Mouse (Mus musculus): ENCODE results near the gene Gm49361.
A peak's percentile ranks its signal among the peaks of the same experiment; 100 is the strongest.

Gm49361 gene

DNA sequence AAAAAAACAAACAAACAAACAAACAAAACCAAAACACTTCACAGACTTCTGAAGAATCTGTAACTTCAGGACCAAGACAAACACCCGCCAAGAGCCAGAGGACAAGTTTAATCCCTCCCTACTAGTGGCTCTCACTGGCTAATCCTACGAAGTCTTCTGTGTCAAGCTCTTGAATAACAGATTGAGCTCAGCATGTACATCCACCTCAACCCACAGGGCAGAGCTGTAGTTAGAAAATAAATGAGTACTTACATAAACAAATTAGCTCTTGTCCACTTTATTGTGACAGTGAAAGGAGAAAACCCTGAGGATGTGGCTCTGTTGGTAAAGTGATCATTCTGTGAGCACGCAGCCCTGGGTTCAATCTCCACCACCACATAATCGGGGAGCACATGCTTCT is 124.2 kb downstream of the Gm49361 start:
- no peak for DNase-seq (ENCODE audit: low read depth, low spot score)

DNA sequence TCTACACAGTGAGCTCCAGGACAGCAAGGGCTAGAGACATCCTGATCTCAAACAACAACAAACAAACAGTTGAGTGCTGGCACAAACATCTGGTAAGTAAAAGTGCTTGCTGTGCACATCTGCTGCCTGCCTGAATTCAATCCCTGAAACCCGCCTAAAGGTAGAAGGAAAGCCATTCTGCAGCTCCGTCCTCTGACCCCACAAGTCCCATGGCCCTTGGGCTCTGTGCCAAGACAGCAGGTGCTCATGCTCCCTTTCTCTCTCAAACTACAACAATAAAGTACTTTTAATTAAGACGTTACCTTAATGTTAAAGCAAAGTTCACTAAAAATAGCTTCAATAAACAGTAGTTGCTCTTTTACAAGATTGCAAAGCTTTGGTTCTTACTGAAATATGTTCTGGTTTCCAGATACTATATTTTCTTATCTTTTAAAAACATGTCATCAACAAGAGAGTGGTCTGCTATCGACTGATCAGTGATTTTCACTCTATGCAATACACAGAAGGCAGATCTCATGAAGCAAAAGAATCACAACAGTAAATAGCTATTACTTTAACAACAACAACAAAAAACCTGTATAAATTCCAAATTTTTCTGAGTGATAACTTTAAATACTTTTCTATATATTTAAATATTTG is 125.2 kb downstream of the Gm49361 start:
- no peak for DNase-seq (ENCODE audit: low read depth, low spot score)

DNA sequence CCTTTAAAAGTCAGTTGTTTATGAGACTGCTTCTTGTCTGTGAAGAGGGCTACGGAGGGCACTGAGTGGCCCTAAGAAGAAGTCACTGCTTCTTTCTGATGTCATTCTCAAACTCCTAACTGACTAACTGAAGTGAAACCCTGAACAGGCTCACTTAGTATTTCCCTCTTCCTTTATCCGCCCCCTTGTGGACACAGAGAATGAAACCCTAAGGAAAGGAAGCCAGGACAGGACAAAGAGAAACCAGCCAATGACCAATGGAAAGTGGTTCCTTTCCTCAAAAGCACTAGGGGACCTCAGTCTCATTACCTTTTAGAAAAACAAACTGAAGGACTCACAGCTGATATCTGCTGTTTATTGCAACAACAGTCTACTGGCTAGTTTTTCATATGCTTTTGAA is 126.4 kb downstream of the Gm49361 start:
- DNase-seq (ENCODE audit: low read depth, low spot score), result peak; percentile 50

DNA sequence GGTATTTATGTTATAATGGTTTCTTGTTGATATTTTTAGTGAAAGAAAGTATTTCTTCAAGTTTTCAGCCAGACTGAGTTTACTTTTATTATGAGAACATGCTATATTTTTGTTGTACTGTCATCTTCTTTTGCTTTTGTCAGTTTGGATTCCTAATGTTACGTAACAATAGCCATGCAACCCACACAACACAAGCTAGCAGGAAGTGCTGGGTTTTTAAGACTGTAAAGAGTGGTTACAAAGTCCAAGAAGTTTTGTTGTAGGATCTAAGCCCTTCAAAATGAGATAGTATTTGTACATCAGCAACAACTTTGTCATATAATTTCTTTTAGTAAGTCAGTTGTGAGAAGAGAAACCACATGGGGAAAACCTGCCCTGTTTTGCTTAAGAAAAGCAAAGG is 128.2 kb downstream of the Gm49361 start:
- DNase-seq (ENCODE audit: low read depth, low spot score), result no peak

DNA sequence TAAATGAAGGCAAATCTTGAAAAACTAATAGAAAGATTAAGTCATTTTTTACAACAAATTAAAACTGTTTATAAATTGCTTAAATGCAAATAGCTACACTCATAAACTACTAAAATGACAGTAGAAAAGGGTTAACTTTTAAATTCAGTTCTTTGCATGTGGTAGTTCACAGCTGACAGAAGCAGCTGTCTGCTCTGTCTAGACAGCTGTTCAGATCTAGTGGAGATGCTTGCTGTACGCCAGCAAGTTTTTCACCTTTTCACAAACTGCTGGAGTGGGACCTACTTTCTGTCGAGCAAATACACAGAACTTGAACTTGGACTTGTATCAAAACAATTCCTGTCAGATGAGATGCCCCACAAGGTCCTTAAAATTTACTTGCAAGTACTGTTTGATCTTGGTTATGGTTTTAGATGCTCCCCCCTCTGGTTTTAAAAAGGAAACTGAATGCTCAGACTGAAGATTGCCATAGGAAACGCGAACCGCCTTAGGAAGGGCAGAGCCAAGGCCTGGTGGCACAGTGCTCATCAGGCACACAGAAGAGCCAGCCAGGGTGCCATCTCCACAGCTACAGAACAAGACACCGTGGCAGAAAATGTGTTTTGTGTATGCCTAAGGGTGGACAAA is 129.5 kb downstream of the Gm49361 start:
- DNase-seq (ENCODE audit: low read depth, low spot score), result peak; percentile 22

DNA sequence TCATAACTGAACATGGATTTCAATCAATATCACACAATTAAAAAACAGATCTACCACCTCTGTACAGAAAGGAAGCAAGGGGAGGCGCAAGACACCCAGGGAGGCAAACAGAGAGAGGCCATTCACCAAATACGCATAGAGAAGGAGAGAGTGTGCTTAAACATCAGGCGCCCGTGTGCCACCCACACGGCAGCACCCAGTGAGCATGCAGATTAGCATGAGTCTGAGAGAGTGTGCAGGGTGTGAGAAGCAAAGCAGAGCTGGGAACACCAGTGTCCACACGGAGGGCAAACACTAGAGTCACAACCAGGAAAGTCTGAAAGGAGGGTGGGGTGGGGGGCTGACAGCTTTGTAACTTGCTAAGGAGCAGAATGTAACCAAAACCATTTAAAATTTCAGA is 130.1 kb downstream of the Gm49361 start:
- DNase-seq (ENCODE audit: low read depth, low spot score), result no peak

DNA sequence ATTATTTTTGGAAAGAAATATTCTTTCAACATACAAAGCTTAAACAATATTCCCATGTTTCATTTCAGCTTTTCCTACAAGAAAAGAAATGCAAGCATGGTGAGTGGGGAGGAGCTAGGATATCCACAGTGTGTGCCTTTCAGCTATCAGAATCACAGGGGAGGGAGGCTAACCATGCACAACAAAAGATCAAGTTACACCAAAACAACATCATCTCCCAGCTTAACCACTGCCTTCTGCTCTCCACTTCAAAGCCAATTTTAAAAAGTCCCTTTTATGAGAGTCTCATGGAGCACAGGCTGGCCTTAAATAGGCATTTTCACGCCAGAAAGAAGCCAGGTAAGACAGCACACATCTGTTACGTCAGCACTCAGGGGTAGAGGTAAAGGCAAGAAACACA is 134.9 kb downstream of the Gm49361 start:
- no peak for DNase-seq (ENCODE audit: low read depth, low spot score)

DNA sequence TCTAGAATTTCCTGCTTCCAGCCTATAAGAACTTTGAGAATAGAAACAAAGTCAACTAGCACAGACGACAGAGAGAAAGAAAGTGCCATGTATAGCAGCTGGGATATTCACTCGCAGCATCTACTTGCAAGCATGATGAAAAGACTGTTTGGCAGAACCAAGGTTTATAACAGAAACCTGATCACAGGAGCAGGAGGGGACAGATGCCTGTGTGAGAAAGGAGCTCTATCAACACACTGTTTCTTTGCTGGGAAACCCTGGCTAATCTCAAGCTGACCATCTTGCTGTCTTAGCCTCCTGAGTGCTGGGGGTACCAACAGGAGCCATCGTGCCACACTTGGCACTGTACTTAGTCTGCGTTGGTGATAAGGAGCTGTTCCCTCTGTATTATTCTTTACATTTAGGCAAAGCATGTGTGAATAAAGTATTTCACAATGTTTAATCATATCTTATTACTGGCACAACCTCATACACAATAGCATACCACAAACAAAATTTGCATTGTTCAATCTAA is 136.0 kb downstream of the Gm49361 start:
- DNase-seq (ENCODE audit: low read depth, low spot score), result no peak

DNA sequence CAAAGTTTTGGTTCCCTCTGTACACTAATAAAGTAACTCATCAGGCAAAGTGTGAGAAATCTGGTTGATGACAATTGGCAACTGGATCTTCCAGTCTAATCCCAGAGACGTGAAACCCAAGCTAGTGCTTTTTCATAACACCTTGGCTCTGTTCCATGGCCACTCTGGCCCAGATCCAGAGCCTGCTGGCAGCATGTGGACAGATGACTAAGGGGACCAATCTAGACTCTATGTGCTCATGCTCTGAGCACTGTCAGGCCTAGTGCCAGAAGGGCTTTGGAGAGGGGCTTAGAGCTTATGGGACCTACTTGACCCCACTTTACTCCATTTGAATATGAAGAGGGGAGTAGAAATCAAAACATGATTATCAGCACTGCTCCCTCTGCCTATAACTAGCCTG is 138.4 kb downstream of the Gm49361 start:
- DNase-seq (ENCODE audit: low read depth, low spot score), result peak; percentile 95

DNA sequence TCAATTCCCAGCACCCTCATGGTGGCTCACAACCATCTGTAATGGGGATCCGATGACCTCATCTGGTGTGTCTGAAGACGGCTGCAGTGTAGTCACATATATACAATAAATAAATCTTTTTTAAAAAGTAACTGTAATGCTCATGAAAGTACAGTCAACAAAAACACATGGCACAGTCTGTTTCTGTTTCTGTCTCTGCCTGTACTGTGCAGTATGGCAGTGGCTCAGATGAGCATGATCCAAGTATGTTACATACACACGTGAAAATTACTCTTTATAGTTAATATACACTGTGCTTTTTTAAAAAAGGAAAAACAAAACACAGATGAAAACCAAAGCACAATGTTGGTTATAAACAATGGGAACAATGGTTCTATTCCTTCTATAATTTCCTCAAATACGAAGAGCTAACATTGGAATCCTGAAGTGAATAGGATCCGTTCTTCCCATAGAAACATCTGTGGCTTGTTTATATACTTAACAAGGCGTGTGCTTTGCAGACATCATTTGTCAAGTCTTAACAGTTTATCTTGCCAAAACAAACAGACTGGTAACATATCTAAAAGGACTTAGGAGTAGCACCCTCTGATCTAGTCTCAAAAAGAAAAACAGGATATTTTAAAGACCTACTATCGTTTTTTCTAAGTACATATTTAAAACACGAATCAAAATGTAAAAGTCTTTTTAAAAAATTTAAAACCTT is 139.1 kb downstream of the Gm49361 start:
- no peak for DNase-seq (ENCODE audit: low read depth, low spot score)

DNA sequence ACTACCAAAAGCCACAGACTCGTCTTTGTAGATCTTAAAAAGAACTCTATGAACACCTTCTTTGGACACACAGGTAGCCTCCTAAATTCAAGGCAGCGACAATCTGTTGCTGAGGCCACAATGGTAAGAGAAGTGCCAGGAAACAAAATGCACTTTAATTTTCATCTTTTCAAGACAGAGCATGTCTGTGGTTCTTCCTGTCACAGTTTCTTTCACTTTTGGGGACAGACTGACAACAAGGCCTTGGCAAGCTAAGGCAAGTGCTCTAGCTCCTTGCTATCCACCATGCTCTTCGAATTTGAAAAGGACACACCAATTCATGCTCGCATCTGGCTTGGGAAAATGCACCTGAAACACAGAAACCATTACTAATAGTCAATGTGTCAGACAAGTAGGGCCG is 152.6 kb downstream of the Gm49361 start:
- DNase-seq (ENCODE audit: low read depth, low spot score), result no peak

All from skeletal muscle tissue, adult 2 months (tissue).